Mouse (Mus musculus) myocyte (in vitro differentiated cells): ENCODE measurements around the gene Gpr135. TPM values are rescaled to one million over a fixed set of nuclear protein-coding genes. Genes with fewer than 3 reads are reported as not detected.

ENCODE experiments used
- H3K27me3 ChIP-seq: one replicate; pipeline ENCODE4 v1.6.1; 2011; ENCODE audit not compliant: control insufficient read depth, insufficient read depth, insufficient read length
- H3K36me3 ChIP-seq: one replicate; pipeline ENCODE4 v1.6.1; 2011; ENCODE audit not compliant: control insufficient read depth, insufficient read depth
- H3K4me2 ChIP-seq: one replicate; pipeline ENCODE4 v1.6.1; 2011; ENCODE audit warnings: low read depth, control low read depth
- H3K4me3 ChIP-seq: one replicate; pipeline ENCODE4 v1.5.1; 2011; ENCODE audit warnings: mild to moderate bottlenecking, control low read depth, moderate library complexity
- H3K79me2 ChIP-seq: one replicate; pipeline ENCODE4 v1.6.1; 2011; ENCODE audit not compliant: control insufficient read depth, insufficient read depth
- H3ac ChIP-seq: one replicate; pipeline ENCODE4 v1.6.1; 2011; ENCODE audit not compliant: control insufficient read depth, insufficient read length
- CEBPB ChIP-seq: IDR thresholded peaks from 2 replicates; pipeline ENCODE4 v1.6.1; 2011; ENCODE audit warnings: mild to moderate bottlenecking, moderate library complexity; ENCODE audit not compliant: poor library complexity, insufficient read depth, severe bottlenecking
- E2F4 ChIP-seq: IDR thresholded peaks from one replicate; pipeline ENCODE4 v1.6.1; 2011; ENCODE audit warnings: mild to moderate bottlenecking, control low read depth, moderate library complexity; ENCODE audit not compliant: insufficient read depth
- MAX ChIP-seq: IDR thresholded peaks from one replicate; pipeline ENCODE4 v1.6.1; 2011; ENCODE audit warnings: low read depth, mild to moderate bottlenecking, control low read depth
- MYOD1 ChIP-seq, 3 experiments: IDR thresholded peaks; one replicate each; pipeline ENCODE4 v1.6.1; 2011; ENCODE audit warnings: control low read depth in 2 of 3, low read depth in 2 of 3, mild to moderate bottlenecking in 2 of 3, moderate library complexity in 1 of 3; ENCODE audit not compliant: insufficient read length in 2 of 3, control insufficient read depth in 1 of 3
- MYOG ChIP-seq, 3 experiments: IDR thresholded peaks; one replicate each; pipeline ENCODE4 v1.6.1; 2011; ENCODE audit warnings: control low read depth in 2 of 3, low read depth in 2 of 3, mild to moderate bottlenecking in 2 of 3; ENCODE audit not compliant: insufficient read length in 2 of 3, control insufficient read depth in 1 of 3, insufficient read depth in 1 of 3
- POLR2A ChIP-seq: IDR thresholded peaks from one replicate; pipeline ENCODE4 v1.6.1; 2011; ENCODE audit warnings: low read depth, mild to moderate bottlenecking, control low read depth, moderate library complexity; ENCODE audit not compliant: insufficient read length
- POLR2AphosphoS2 ChIP-seq: IDR thresholded peaks from one replicate; pipeline ENCODE4 v1.6.1; 2011; ENCODE audit warnings: low read depth, control low read depth; ENCODE audit not compliant: insufficient read length
- REST ChIP-seq: IDR thresholded peaks from one replicate; pipeline ENCODE4 v1.6.1; 2011; ENCODE audit warnings: mild to moderate bottlenecking, control low read depth, moderate library complexity; ENCODE audit not compliant: insufficient read depth, insufficient read length
- SRF ChIP-seq: IDR thresholded peaks from one replicate; pipeline ENCODE4 v1.6.1; 2011; ENCODE audit warnings: low read depth; ENCODE audit not compliant: control insufficient read depth, insufficient read length
- TCF12 ChIP-seq: IDR thresholded peaks from one replicate; pipeline ENCODE4 v1.6.1; 2011; ENCODE audit warnings: mild to moderate bottlenecking, control low read depth; ENCODE audit not compliant: poor library complexity, insufficient read depth, severe bottlenecking
- TCF3 ChIP-seq: IDR thresholded peaks from one replicate; pipeline ENCODE4 v1.6.1; 2011; ENCODE audit warnings: low read depth, control low read depth; ENCODE audit not compliant: insufficient read length
- USF1 ChIP-seq: IDR thresholded peaks from one replicate; pipeline ENCODE4 v1.6.1; 2011; ENCODE audit warnings: low read depth, mild to moderate bottlenecking, control low read depth, moderate library complexity
- polyA plus RNA-seq: library from polyadenylated mRNA; unstranded; fragments of >200 nt; fragmentation: generic; extraction: Trizol; gene quantifications from one replicate; pipeline ENCODE4 v1.2.1, GENCODE M21; 2012; ENCODE audit warnings: missing spikeins

Gpr135 gene
- polyA plus RNA-seq, 1 experiment, result 0.04 TPM

DNA sequence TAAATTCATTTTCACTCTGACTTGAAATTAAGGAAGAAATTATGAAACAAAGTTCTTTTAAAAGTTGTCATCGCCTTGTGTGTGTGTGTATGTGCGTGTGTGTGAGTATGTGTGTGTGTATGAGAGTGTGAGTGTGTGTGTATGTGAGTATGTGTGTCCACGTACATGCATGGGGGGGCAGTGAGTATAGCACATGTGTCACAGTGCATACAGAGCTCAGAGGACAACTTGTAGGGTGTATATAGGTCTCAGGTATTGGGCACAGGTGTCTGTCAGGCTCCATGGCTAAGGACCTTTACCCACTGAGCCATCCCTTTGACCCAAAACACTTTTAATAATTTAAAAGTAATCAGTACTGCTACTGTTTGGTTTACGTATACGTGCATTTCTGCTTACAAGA, 33.1 kb upstream of the Gpr135 start:
- no peaks in the 10 kb centered on the region for H3K79me2 ChIP-seq
- peaks cover 8% of the 10 kb centered on the region for H3K36me3 ChIP-seq
- peaks cover 10% of the 10 kb centered on the region for H3K27me3 ChIP-seq
- no peak overlapping the region for H3ac ChIP-seq
- no peak overlapping the region for H3K4me2 ChIP-seq
- no peak for TF ChIP-seq USF1
- TF ChIP-seq POLR2A, result no peak
- TF ChIP-seq POLR2AphosphoS2, result no peak
- no peak for TF ChIP-seq REST
- no peak for TF ChIP-seq TCF12
- no peak for TF ChIP-seq SRF
- TF ChIP-seq CEBPB, result no peak
- TF ChIP-seq TCF3, result no peak
- no peak for TF ChIP-seq MYOG (IDR thresholded peaks at IDR 0.05; ENCODE audit: control insufficient read depth in 1 of 3, insufficient read depth in 1 of 3, insufficient read length in 2 of 3, low read depth in 2 of 3)
- no peak for TF ChIP-seq E2F4
- no peak for TF ChIP-seq MAX
- no peak for TF ChIP-seq MYOD1 (IDR thresholded peaks at IDR 0.05; ENCODE audit: control insufficient read depth in 1 of 3, insufficient read length in 2 of 3, low read depth in 2 of 3)
- no peak overlapping the region for H3K4me3 ChIP-seq

DNA sequence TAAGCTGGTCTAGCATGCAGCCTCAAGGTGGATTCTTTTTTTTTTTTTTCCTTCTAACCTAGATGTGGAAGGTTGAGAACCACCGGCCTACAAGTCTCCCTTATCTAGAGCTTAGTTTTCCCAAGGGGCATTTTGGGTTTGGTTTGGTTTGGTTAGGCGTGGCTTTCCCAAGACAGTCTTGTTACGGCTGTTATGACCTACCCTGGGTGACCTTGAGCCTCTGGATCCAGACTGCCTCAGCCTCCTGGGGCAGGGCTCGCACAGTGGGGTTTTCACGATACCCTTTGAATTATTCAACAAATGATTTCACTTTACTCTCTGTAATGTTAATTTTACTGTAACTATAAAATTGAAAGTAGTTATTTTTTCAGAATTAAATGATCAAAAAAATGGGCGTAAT, 31.9 kb upstream of the Gpr135 start:
- peaks cover 4% of the 10 kb centered on the region for H3K27me3 ChIP-seq
- H3K4me3 ChIP-seq, result no peak overlapping the region
- TF ChIP-seq SRF (no peak), MYOD1 (IDR thresholded peaks at IDR 0.05; ENCODE audit: control insufficient read depth in 1 of 3, insufficient read length in 2 of 3, low read depth in 2 of 3) (no peak), POLR2A (no peak), E2F4 (no peak), TCF3 (no peak), MYOG (IDR thresholded peaks at IDR 0.05; ENCODE audit: control insufficient read depth in 1 of 3, insufficient read depth in 1 of 3, insufficient read length in 2 of 3, low read depth in 2 of 3) (no peak), REST (no peak), POLR2AphosphoS2 (no peak), USF1 (no peak), TCF12 (no peak), MAX (no peak), CEBPB (no peak)
- no peaks in the 10 kb centered on the region for H3K79me2 ChIP-seq
- H3K36me3 ChIP-seq, result peaks cover 8% of the 10 kb centered on the region
- no peak overlapping the region for H3K4me2 ChIP-seq
- no peak overlapping the region for H3ac ChIP-seq

DNA sequence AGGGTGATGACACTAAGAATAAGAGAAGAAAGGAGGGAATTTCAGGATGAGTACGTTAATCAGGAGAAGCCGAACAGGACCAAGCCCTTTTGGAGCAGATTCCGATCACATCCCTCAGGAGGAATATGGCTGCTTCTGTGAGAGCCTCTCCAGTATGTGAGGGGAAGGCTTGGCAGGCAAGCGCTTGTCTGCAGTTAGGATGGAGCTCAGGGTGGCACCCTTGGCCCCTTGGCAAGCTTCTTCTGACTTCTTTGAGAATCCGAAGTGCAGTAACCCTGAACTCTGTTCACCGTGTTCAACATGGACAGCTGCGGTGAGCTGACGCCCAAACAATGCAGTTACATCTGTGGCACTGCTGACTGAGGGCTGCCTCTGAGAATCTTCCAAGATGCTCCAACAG, 26.0 kb upstream of the Gpr135 start:
- no peak overlapping the region for H3ac ChIP-seq

DNA sequence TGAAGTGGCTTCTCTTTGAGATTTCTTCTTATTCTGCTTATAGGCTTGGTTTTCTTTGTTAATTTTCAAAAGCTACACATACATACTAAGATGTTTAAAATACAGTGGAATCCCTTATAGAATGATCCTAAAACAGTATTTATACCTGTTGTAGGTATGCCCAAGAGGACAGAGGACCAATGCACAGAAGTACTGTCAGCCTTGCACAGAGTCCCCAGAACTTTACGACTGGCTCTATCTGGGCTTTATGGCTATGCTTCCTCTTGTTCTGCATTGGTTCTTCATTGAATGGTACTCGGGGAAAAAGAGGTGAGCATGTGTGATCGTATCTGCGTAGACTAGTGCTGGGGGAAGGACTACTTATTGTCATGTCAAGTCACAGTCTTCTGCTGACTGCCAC, 18.9 kb upstream of the Gpr135 start:
- Histone ChIP-seq H3K36me3 (peaks cover 13% of the 10 kb centered on the region), H3K4me3 (no peak overlapping the region), H3ac (no peak overlapping the region), H3K4me2 (no peak overlapping the region), H3K27me3 (no peaks in the 10 kb centered on the region), H3K79me2 (peaks cover 11% of the 10 kb centered on the region)
- TF ChIP-seq POLR2A (no peak), TCF3 (no peak), MYOG (IDR thresholded peaks at IDR 0.05; ENCODE audit: control insufficient read depth in 1 of 3, insufficient read depth in 1 of 3, insufficient read length in 2 of 3, low read depth in 2 of 3) (no peak), REST (no peak), E2F4 (no peak), POLR2AphosphoS2 (no peak)

More for the DNA sequence above, 26.0 kb upstream of the Gpr135 start:
- Histone ChIP-seq H3K79me2 (no peaks in the 10 kb centered on the region), H3K27me3 (no peaks in the 10 kb centered on the region), H3K4me3 (no peak overlapping the region), H3K4me2 (no peak overlapping the region), H3K36me3 (peaks cover 31% of the 10 kb centered on the region)
- TF ChIP-seq MYOD1 (IDR thresholded peaks at IDR 0.05; ENCODE audit: control insufficient read depth in 1 of 3, insufficient read length in 2 of 3, low read depth in 2 of 3) (no peak), POLR2A (no peak), USF1 (no peak), MYOG (IDR thresholded peaks at IDR 0.05; ENCODE audit: control insufficient read depth in 1 of 3, insufficient read depth in 1 of 3, insufficient read length in 2 of 3, low read depth in 2 of 3) (no peak), TCF12 (no peak), SRF (no peak), MAX (no peak), CEBPB (no peak), REST (no peak), E2F4 (no peak), TCF3 (no peak), POLR2AphosphoS2 (no peak)

DNA sequence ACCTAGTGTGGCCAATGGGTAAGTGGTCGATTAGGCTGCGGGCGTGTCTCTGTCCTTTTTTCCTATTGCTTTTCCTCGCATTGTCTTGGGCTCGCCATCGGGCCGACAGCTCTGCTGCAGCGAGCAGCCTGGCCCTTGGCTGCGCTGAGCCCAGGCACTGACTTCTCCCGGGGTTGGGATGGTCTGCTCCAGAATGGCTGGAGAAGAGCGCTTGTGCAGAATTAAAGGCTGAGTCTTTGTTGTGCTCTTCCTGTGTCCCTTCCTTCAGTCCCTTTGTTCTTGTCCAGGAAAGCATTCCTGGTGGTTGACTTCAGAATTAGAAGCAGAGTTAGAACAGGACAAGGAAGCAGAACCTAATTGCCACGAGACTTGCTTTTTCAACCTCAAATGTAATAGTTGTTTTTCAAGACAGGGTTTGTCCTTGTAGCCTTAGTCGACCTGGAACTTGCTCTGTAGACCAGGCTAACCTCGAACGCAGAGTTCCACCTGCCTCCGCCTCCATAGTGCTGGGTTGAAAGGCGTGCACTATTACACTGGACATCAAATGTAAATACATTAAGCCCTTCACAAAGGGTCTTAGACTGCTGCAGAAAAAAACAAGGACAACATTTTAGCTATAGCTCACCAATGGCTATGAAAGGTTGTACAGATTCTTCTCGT, 15.4 kb upstream of the Gpr135 start:
- TF ChIP-seq MAX, result no peak
- no peak for TF ChIP-seq TCF3
- TF ChIP-seq POLR2A, result no peak
- TF ChIP-seq USF1, result no peak
- no peak for TF ChIP-seq MYOD1 (IDR thresholded peaks at IDR 0.05; ENCODE audit: control insufficient read depth in 1 of 3, insufficient read length in 2 of 3, low read depth in 2 of 3)
- no peak for TF ChIP-seq CEBPB
- no peak for TF ChIP-seq SRF
- no peak for TF ChIP-seq MYOG (IDR thresholded peaks at IDR 0.05; ENCODE audit: control insufficient read depth in 1 of 3, insufficient read depth in 1 of 3, insufficient read length in 2 of 3, low read depth in 2 of 3)
- no peak for TF ChIP-seq REST
- no peak for TF ChIP-seq POLR2AphosphoS2
- TF ChIP-seq TCF12, result no peak
- no peak for TF ChIP-seq E2F4
- Histone ChIP-seq H3ac (peak overlapping the region; percentile 17), H3K4me2 (peak overlapping the region; percentile 91), H3K27me3 (no peaks in the 10 kb centered on the region), H3K79me2 (peaks cover 11% of the 10 kb centered on the region), H3K36me3 (no peaks in the 10 kb centered on the region), H3K4me3 (peak overlapping the region; percentile 55)
